Mouse (Mus musculus) cerebellum, adult 9-11 months (tissue): ENCODE results near the gene Plpp1.

Experiments
- DNase-seq: peaks from one replicate; pipeline ENCODE4 v3.0.0; 2022

The Plpp1 gene

DNA sequence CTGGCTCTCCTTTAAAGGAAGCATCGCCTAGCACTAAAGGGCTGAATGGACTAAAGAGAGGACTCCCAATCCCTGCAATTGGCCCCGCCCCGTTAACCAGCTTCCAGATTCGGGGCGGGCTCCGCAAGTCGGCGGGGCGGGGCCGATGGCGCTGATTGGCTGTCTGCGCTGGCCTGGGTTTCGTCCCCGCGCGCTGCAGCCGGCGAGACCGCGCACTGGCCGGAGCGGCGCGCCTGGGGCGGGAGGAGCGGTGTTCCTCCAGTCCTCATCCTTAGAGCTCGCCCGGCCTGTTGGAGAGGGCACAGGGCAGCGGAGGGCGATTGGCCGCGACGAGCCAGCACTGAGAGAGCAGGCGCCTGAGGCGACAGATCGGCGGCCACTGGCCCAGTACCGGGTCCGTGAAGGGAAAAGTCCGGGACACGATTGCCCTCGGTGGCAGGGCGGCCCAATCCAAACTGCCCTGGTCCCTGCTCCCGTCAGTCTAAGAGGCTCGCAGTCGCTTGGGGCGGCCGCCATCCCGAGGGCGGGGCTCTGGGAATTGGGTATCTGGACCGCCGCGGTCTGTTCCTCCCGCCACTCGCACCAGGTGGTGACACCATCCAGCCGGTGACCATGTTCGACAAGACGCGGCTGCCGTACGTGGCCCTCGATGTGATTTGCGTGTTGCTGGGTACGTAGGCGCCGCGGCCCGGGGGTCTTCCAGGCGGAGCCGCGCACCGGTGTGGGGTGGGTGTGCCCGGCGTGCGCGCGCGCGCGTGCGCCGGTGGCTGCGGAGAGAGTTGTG lies at the start of gene Plpp1:
Gene Plpp1 (plus strand): TSS at position 196 of the 784 bp plus-strand sequence.
- peak; percentile 97 for DNase-seq

DNA sequence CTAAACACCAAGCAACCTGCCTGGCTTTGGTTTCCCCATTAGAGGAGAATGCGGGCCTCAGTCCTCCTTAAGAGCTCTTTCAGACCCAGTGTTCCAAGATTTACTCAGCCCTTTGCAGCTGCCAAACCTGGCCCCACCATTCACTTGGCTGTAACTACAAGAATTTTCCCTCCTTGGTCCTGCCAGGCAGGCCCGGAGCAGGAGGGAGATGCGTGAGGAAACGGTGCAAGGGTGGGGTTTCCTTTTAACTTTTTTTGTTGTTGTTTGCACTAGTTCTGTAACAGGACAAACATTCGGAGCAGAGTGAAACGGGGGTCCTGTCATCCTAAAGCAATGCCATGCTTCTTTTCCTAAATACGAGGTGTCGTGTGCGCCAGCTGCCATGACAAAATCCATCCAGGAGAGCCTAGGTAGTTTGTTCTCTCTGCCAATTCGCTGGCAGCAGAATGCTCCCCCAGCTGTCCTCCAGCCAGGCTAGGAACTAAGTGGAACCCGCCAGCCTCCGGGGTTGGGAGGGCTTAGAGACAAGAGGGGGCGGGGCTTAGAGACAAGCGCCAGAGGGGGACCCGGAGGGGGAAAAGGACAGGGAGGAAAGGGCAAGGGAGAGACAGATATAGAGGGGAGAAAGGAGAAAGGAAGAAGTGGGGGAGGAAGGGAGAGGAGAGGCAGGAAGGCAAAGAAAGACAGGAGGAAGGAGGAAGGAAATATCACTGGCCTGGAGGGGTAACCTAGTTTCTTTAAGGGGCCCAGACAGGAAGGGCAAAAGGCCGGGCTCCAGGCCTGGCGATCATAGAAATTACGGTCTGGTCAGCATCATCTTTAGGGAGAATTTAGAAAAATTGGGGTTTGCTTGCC lies 48.9 kb upstream of the Plpp1 start:
- no peak for DNase-seq

DNA sequence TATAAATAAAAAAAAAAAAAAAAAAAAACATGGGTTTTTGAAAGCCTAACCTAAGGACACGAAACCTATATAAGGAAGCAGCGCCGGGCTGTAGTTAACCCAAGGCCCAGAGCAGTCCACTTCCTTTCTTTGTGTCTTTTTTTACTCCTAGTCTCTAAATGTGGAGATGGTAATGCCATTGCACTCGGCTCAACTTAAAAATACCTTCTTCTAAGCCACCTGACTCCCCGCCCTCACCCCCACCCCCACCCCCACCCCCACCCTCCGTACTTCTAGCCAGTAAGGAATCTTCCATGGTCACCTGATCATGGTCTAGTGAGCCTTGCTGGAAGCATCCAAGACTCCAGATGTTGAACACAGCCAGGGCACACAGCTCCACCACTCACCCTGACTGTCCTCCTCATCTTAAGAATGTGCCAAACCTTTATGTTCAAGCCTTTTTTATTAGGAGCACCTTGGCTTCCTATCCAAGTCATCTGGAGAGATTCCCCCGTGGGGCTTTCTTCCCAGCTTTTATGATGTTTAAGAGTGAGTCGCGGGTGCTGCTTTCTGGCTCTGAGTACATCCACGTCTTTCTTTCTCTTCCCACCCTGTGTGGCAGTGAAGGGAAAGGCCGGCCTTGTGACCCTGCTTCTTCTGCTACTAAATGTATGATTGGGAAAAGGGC lies 48.1 kb upstream of the Plpp1 start:
- no peak for DNase-seq

DNA sequence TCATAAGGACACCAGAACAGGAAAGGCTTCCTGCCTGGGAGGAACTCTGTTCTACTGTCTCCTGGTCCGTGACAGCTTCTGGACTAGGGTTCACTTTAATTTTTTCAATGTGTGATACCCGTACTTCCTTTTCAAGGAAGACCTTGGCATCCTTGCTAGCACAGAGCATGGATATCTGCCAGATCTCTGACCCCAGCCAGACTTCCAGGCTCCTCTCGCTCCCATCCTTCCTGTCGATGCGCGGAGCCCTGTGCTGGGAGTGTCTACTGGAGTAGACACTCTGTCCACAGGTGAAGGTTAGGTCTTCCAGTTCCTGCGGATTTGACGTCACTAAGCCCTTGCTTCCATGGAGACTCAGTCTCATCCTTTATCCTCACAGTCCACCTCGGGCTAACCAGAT lies 47.1 kb upstream of the Plpp1 start:
- no peak for DNase-seq

DNA sequence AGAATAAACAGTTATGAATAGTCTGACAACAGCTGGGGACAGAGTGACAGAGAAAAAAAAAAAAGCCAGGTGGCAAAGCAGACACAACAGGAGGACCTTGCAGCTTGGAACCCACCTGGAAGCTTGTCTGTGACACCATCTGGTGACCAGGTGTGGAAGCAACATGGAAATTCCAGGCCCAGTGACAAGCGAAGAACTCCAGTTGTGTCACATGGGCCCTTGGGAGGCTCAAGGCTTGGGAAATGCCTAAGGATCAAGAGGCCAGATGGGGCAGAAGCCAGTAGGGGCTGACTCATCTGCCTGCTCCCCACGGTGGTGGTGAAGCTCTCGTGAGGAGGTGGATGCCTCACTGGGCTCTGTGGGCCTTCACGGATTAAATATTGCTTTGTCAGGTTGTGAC lies 45.7 kb upstream of the Plpp1 start:
- DNase-seq = no peak

DNA sequence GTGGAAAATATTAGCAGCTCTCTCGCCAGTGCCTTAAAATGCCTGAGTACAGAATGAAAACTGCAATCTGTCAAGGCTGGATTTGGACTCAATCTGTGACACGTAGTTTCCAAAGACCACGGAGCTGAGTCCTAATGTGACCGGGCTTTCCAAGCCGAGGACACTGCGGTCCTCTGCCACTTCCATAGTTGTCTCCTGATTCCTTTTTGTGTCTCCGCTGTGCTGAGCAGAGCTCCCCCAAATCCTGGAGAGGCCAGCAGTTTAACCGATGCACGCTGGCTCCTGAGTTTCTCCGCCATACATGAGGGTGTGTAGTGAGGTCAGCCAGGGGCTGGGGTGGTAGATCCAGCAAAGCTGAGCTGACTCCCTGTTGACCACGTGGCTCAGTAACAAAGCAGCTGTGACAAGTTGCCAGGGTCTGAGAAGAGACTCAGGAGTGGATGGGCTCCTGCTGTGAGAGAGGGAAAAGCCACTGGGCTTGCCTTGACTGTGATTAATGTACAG lies 45.0 kb upstream of the Plpp1 start:
- DNase-seq = no peak

DNA sequence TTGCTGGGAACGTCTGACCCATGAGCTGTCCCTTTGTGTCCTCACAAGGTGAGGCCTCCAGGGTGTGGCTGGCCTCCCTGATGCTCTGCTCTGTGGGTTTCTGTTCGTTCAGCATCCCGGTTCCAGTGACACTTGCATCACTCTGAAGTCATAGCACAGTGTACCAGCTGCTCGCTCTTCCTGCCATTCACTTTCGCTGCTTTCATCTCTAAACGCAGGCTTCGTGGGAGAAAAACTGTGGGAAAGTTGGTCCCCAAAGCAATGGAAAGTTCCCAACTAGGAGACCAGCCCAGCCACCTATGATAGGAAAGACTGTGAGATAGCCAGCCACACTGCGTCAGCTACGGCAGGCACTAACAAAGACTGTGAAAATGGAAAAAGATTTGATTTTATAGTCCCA lies 43.2 kb upstream of the Plpp1 start:
- no peak for DNase-seq

DNA sequence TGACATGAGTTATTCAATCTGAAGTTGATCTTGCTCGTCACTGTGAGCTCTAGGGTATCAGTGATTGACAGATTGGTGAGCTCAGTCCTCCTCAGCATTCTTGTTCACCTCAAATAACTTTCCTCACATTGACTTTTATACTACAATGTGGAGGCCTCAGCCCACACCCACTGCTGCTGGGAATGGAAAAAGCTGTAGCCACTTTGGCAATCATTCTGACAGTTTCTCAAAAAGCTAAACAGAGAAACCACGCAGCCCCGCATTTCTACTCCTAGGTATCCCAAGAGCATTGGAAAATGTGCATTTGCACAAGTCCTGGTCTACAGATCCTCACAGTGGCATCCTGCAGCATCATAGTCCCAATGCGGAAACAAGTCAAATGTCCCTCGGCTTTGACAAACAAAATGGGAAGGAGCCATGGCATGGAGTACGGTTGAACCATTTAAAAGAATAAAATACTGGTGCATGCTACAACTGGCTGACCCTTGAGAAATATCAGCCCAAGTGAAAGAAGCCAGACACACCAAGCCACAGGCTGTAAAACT lies 42.0 kb upstream of the Plpp1 start:
- DNase-seq = no peak

DNA sequence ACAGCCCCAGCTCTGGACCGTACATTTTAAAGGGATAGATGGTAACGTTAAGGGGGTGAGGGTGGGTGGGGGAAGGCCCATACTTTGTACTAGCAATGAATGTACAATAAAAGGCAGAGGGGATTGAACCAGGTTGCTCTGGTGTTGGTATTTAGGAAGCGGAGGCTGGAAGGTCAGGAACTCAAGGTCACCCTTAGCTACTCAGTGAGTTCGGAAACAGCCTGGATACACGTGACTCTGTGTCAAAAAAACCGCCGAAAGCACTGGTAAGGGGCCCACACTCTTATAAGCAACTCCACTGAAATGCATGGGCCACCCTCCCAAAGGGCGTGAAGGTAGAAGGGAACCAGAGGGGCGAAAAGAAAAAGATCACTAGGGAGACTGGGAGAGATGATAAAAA lies 41.2 kb upstream of the Plpp1 start:
- DNase-seq = no peak

DNA sequence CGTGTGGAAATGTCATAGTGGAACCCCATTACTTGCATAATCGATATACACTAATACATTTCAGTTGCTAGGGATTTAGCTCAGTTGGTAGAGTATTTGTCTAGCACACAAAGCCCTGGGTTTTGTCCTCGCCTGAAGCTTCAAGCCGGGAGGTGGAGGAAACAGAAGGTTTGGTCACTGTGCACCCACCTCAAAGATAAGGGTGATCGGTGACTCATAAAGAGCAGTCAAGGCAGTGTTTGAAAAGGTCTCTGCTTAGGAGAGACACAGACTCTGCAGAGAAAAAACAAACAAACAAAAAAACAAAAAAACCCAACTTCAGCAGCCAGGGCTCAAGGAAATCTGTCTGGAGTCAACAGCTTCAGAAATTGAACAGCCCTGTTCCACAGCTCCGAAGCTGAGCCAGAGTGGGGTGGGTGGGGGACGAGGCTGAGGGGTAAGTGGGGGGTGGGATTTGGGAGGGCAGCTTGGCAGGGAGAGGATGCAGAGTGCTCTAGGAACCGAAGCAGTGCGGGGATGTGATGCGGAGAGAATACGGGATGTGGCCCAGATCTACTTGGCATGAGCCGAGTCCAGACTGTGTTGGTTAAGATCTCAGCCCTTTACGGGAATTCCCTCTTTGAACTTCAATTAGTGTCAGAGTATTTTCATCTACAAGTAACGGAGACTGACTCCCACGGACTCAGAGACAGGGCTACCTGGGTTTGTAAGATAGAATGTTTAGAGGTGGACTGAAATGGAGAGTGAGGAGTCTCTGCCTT lies 40.6 kb upstream of the Plpp1 start:
- no peak for DNase-seq

DNA sequence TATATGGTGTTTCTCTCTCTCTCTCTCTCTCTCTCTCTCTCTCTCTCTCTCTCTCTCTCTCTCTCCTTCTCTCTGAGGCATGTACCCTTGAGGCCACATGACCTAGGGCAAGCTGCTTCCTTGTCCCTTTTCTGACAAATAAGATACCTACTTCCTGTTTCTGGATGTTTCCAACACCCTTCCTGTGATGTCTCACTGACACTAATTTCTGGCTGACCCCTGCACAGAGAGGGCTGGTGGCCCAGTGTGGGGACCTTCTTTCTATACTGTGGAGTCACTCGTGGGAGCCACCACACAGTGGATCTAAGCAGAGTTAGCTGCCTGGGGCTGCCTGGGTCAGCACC lies 40.1 kb upstream of the Plpp1 start:
- DNase-seq = no peak

DNA sequence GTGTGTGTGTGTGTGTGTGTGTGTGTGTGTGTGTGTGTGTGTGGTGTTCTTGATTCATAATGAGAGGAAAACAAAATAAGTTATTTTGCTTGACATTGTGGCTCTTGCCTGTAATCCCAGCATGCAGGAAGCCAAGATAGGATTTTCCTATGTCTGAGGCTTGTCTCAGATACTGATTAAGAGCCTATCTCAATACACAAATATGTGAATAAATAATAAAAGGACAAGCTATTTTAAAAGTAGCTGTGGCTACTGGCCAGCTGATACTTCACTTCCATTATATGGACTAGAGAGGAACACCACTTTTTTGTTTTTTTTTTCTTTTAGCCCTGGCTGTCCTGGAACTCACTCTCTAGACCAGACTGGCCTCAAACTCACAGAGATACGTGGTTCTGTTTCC lies 38.8 kb upstream of the Plpp1 start:
- DNase-seq = no peak

DNA sequence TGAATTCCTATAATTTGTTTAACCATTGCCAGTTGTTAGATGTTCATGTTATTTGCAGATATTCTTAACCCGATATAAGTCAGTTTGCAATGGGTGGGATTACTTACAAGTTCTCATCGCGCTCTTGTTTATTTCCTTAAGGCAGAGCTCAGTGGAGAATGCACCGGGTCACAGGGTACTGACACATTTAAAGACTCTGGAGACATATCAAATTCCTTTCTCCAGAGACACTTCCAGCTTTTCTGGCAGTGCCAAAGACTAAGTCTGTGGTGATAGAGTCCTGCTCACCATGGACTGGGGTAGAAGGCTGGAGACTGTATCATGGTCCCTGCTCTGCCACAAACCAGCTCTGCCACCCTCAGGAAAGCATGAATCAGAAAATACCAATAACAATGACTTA lies 38.0 kb upstream of the Plpp1 start:
- no peak for DNase-seq

DNA sequence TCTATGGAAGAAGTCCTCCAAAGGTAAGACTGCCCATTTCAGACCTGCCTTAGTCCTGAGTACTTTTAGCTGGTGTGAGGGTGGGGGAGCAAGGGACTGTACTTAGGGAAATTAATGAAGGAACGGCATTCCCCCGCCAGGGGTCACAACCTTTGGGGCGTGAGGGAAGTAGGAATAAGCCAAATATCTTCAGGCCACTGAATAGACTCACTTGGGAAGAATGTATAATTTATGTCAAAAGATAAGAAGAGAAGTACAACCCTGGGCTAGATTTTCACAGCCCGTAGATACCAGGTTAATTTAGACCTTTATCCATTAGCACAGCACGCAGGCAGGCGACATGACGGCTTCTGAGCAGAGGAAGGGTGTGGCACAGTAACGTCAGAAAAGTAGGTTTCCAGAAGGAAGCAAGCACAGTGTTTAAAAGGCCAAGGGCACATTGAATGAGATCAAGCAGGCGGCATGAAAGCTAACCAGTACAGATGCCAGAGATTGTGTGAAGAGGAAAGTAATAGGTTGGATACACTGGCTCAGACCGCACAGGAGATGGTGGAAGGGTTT lies 37.0 kb upstream of the Plpp1 start:
- DNase-seq = no peak

DNA sequence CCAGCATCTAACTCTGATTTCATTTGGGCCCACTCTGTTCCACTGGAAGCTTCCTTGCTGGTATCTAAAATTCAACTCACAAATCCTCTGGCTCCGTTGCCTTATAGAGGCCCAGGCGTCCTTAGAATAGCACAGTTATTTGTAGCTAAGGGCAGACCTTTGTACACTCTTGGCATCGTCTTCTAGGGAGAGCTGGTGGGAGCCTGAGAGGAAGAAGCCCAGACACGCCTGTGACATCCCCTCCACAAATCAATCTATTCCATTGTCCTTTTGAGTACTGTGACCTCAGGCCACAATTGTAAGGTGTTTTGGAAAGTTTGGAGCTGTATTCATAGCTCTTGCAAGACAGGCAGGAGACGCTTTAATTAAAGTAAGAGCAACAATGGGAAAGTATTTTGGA lies 36.0 kb upstream of the Plpp1 start:
- no peak for DNase-seq

DNA sequence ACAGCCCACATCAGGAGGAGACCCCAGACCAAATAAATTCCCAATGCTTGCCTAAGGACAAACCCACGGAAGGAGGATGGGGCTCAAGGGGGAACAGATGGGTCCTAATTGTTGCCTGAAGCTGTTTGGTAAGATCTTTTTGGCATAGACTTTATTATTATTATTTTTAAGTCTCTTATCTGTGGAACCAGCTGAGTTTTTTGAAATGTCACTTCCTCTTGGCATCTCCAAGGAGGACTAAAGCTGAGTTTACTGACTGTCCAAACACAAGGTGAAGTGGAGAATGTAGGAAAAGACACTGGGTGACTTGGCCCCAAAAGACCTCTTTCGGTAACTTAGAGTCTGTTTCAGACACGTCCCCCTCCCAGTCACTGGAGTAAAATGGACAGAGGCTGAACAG lies 34.9 kb upstream of the Plpp1 start:
- no peak for DNase-seq

DNA sequence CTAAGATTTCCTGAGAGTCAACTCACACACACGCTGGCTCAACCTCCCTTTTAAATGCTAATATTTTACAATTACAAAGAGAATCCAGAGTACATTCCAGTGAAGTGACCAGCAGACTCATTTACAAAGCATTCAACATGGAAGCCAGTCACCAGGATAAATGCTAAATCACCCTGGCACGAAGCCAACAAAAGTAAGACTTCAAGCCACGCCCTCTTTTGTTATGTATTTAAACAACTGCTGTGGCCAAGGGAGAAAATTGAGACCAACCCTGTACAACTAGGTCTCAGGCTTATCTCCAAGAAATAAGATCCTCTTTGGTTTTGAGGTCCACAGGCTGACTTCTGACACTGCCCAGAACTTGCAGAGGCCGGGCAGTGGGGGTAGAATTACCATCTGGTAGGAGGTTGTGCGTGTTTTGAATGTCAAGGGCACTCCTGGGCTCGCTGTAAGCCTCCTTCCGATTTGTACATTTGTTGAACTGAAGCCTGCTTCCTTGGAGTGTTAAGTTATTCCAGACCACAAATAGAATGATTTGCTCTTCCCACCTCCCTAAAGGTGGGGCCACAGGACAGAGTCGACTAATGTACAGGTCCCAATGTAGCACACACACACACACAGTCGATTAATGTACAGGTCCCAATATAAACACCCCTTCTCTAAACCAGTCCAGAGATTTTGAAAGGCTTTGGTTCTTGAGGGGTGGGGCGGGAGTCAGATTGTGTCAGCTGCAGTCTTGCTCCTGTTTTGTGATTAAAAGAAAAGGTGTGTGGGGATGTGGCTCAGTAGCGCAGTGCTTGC lies 29.9 kb upstream of the Plpp1 start:
- no peak for DNase-seq

DNA sequence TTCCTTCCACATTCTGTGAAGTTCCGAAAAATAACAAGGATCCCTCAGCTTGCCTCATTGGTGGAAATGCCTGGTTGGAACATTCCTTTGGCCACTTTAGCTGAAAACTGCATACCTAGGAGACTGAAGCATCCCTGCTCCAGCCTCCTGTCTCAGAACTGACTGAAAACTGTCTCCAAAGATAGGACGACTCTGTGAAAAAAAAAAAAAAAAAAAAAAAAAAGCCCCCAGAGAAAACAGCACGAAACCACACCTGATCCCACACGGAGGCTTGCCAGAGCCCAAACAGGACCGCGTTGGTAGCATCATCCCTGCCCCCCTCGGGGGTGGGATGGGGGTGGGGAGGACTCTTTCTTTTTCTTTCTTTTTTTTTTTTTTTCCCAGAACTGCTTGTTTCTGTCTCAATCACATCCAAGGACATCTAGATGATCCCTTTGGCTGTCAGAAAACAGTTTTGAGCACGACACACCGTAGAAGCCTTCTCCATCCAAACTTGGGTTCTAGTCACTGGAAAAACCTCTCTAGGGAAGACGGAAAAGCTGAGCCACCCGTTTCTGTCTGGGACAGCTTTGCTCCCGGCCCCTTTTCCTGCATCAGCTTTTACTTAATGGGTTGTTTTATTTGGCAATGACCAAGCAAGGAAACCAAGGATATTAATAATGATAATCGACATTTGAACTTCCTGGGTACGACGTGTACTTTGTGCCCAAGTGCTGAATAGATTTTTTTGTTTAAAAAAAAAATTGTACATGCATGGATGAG lies 29.0 kb upstream of the Plpp1 start:
- DNase-seq = no peak

DNA sequence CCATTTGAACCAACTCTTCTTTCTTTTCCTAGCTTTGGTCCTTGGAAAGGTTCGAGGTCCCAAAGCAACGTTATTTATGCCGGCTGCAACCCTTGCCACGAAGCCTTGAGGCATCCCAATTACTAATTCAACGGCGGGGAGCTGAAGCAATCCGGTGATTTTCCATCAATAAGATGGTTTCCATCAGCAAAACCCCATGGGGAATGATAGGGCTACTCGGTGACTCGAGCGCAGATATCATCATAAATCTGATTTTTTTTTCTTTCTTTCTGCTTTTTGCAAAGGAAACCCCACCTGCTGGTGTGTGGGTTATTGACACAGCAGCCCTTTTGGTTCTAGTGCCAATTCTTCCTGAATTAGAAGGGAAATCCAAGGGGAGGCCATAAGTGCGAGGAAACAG lies 28.3 kb upstream of the Plpp1 start:
- DNase-seq = no peak

DNA sequence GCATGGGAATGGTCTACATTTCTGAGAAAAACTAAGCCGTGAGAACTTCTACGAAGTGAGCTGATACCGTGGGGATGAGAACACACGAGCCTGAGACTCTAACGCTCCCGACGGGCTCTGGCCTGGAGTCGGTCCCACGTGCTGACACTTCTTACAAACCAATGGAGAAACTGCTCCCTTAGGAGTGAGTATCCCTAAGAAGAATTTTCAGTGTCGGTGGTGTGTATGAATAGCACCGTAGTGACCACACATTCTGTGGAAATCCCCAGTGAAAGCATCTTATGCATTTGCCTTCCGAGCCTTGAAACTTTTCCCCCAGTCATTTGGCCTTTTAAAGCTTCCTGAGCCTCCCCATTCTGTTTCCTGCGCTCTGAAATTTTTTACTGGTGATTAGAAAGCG lies 27.7 kb upstream of the Plpp1 start:
- DNase-seq = no peak
